Mouse (Mus musculus) olfactory bulb, adult 2 months (tissue): ENCODE results near the gene Gm21887.

ENCODE experiments used
- CTCF ChIP-seq: fragments of 200-500 bp; IDR thresholded peaks from 2 replicates; pipeline ENCODE4 v1.5.1; 2012; ENCODE audit warnings: low read depth, mild to moderate bottlenecking, low read length, moderate library complexity; ENCODE audit not compliant: insufficient read depth
- POLR2A ChIP-seq: fragments of 200-500 bp; IDR thresholded peaks from 2 replicates; pipeline ENCODE4 v1.6.1; 2012; ENCODE audit warnings: mild to moderate bottlenecking, low read depth, low read length, moderate library complexity; ENCODE audit not compliant: insufficient read depth

- TF ChIP-seq CTCF (no peak), POLR2A (no peak)
Observed at GRCm38 (mm10) chrX:169969337-169969736, 40.1 kb upstream of the Gm21887 start.
